Mouse (Mus musculus) adrenal gland, adult 2 months (tissue): Measurements from ENCODE around the gene Epyc. TPM values are rescaled to one million over a fixed set of nuclear protein-coding genes. Genes with fewer than 3 reads are reported as not detected.

Experiments
- DNase-seq: peaks from one replicate; pipeline ENCODE4 v3.0.0; 2021
- long read RNA-seq: library from polyadenylated mRNA; stranded (forward); transcript quantifications from one replicate; pipeline ENCODE4 v2.0.0, GENCODE M21; 2021
- polyA plus RNA-seq: library from polyadenylated mRNA; depleted of rRNA; stranded (reverse); fragments of >200 nt; gene quantifications from 2 replicates; pipeline ENCODE4 v1.2.3, GENCODE M21; 2012; rRNA removed
- total RNA-seq, 2 experiments: library from RNA; stranded (reverse); gene quantifications; 2 replicates each; pipeline ENCODE4 v1.2.3; 2021

The Epyc gene
- total RNA-seq (under 1 TPM; 0.49 to 0.55 TPM), polyA plus RNA-seq (not detected in 2 replicates)
- long read RNA-seq, result 0 reads

- no peak for DNase-seq
These were observed at the start of gene Epyc for GRCm38 (mm10) chr10:97643768-97644167. Epyc (plus strand) TSS chr10:97644068.

- DNase-seq, result no peak
These were observed 48.2 kb upstream of the Epyc start for GRCm38 (mm10) chr10:97595680-97596079.

GRCm38 (mm10) chr10:97601744-97602143, 42.1 kb upstream of the Epyc start:
- DNase-seq, result no peak

- DNase-seq, result no peak
These were observed 40.6 kb upstream of the Epyc start for GRCm38 (mm10) chr10:97603256-97603655.

- DNase-seq, result no peak
These were observed 37.3 kb upstream of the Epyc start, which contains the start of gene Kera for GRCm38 (mm10) chr10:97606579-97606978. Kera (plus strand) TSS chr10:97606879.

GRCm38 (mm10) chr10:97622328-97622727, 21.5 kb upstream of the Epyc start:
- no peak for DNase-seq

- DNase-seq, result no peak
These were observed 19.5 kb upstream of the Epyc start for GRCm38 (mm10) chr10:97624381-97624780.

- no peak for DNase-seq
These were observed 18.8 kb upstream of the Epyc start for GRCm38 (mm10) chr10:97625116-97625515.

GRCm38 (mm10) chr10:97626543-97626942, 17.3 kb upstream of the Epyc start:
- DNase-seq, result no peak

- DNase-seq, result no peak
These were observed 12.8 kb upstream of the Epyc start for GRCm38 (mm10) chr10:97631061-97631460.

- no peak for DNase-seq
These were observed 1.9 kb upstream of the Epyc start for GRCm38 (mm10) chr10:97641926-97642325.

- DNase-seq, result no peak
These were observed 6.5 kb downstream of the Epyc start for GRCm38 (mm10) chr10:97650334-97650733.

GRCm38 (mm10) chr10:97659489-97659888, 15.6 kb downstream of the Epyc start:
- DNase-seq, result peak; percentile 72

- no peak for DNase-seq
These were observed 24.8 kb downstream of the Epyc start for GRCm38 (mm10) chr10:97668656-97669055.

GRCm38 (mm10) chr10:97670202-97670601, 26.3 kb downstream of the Epyc start:
- DNase-seq, result no peak

- no peak for DNase-seq
These were observed 29.4 kb downstream of the Epyc start for GRCm38 (mm10) chr10:97673239-97673638.

GRCm38 (mm10) chr10:97682981-97683380, 39.1 kb downstream of the Epyc start:
- DNase-seq, result no peak

- DNase-seq, result no peak
These were observed 43.3 kb downstream of the Epyc start for GRCm38 (mm10) chr10:97687198-97687597.

GRCm38 (mm10) chr10:97689425-97689824, 45.6 kb downstream of the Epyc start:
- no peak for DNase-seq

GRCm38 (mm10) chr10:97692913-97693312, 49.0 kb downstream of the Epyc start, which contains the start of gene Ccer1:
Ccer1 (plus strand) TSS chr10:97693059.
- DNase-seq, result no peak

GRCm38 (mm10) chr10:97693398-97694135, 49.7 kb downstream of the Epyc start:
- no peak for DNase-seq

- no peak for DNase-seq
These were observed 58.5 kb downstream of the Epyc start for GRCm38 (mm10) chr10:97702321-97702720.

GRCm38 (mm10) chr10:97704562-97704961, 60.7 kb downstream of the Epyc start:
- no peak for DNase-seq

GRCm38 (mm10) chr10:97712687-97713086, 68.8 kb downstream of the Epyc start:
- DNase-seq, result peak; percentile 11
